ENCODE assay signal across 16 mouse cellular contexts in the genomic region with DNA sequence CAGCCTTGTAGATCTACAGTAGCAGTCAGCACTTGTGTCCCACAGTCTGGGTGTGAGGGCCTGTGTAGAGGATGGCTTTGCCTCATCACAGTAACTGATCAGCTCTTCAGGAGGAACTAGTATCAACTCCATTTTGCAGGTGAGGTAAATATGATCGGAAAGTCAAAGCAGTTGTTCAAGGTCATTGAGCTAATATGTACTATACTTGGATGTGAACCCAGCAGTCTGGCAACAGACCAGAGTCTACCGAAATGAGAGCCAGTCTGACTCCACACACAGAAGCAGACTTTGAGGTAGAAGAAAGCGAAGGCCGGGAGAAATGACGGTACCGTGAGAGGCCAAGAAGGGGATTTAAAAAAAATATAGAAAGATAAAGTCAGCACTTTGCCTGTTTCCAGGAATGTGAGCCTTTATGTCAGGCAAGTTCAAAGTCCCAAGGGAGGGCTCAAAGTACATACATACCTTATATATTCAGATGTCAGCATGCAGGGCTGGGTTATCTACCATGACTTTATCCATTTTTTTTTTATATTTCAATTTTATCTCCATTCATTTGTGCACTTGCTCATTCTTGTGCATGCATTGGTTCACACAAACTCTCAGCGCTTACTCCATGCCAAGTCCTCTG.
"Had no signal": no experiment of that assay in that cellular context is flagged by ENCODE, and none has a peak within 500 bp of the region (broad histone marks: within the 10 kb centered on the region; RNA-seq: fewer than 3 reads in every experiment).

No protein-coding gene starts in this region.

- H3K27ac ChIP-seq: limb, embryonic 15.5 days; liver, embryonic 12.5 days; lung, embryonic 15.5 days; macrophage; midbrain, embryonic 15.5 days; neural tube, embryonic 12.5 days; stomach, embryonic 15.5 days had no signal

- H3K9me3 ChIP-seq: limb, embryonic 15.5 days; lung, embryonic 15.5 days; midbrain, embryonic 15.5 days; neural tube, embryonic 12.5 days; stomach, embryonic 15.5 days had no signal

- H3K9ac ChIP-seq: limb, embryonic 15.5 days; liver, embryonic 12.5 days; lung, embryonic 15.5 days; midbrain, embryonic 15.5 days; neural tube, embryonic 12.5 days; stomach, embryonic 15.5 days had no signal

- H3K4me3 ChIP-seq: limb, embryonic 15.5 days; liver, embryonic 12.5 days; lung, embryonic 15.5 days; megakaryocyte, embryonic 14.5 days; midbrain, embryonic 15.5 days; neural tube, embryonic 12.5 days; stomach, embryonic 15.5 days had no signal

- H3K4me1 ChIP-seq: limb, embryonic 15.5 days; liver, embryonic 12.5 days; lung, embryonic 15.5 days; midbrain, embryonic 15.5 days; neural tube, embryonic 12.5 days; stomach, embryonic 15.5 days had no signal

- DNase-seq: lung, postnatal 14 days; retina, postnatal 1 day; right cerebral cortex, postnatal 4 days; thymus, adult 2 months; thymus, postnatal 25 days had no signal

- H3K4me2 ChIP-seq: limb, embryonic 15.5 days; liver, embryonic 12.5 days; lung, embryonic 15.5 days; midbrain, embryonic 11.5 days; midbrain, embryonic 15.5 days; neural tube, embryonic 12.5 days; stomach, embryonic 15.5 days had no signal

- H3K27me3 ChIP-seq: liver, embryonic 12.5 days; lung, embryonic 15.5 days; midbrain, embryonic 15.5 days; neural tube, embryonic 12.5 days; stomach, embryonic 15.5 days had no signal

- H3K36me3 ChIP-seq: limb, embryonic 15.5 days; liver, embryonic 12.5 days; lung, embryonic 15.5 days; midbrain, embryonic 15.5 days; neural tube, embryonic 12.5 days; stomach, embryonic 15.5 days had no signal

- ATAC-seq: hindbrain, embryonic 16.5 days; inflammation-experienced regulatory T-cells, adult 6 months; liver, embryonic 12.5 days; midbrain, embryonic 15.5 days had no signal
